Comparison of ENCODE assay signal across 9 mouse cellular contexts in the genomic region with DNA sequence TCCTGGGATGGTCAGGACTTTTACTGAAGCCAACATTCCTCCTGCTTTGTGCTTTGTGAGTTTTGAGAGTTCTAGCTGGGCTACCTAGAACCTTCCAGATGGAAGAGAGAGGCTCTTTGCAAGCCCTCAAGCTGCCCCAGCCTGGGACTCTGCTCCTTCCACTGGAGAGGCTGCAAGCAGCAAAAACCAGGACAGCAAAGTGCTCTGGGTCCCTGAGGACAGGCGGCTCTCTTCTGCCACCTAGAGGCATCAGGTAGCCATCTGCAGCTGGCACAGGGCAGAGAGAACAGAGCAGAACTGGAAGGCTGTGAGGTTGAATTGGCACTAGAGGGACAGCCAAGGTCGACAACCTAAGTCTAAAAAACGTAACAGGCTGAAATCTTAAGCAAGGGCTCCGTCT. TPM values are rescaled to one million over a fixed set of nuclear protein-coding genes. Genes with fewer than 3 reads are reported as not detected.
DNase-seq lines count a peak whose midpoint lies in the region; ATAC-seq and TF ChIP-seq lines count a peak whose summit lies in the region.
"Had no signal": no experiment of that assay in that cellular context is flagged by ENCODE, and none has a peak within 500 bp of the region (broad histone marks: within the 10 kb centered on the region; RNA-seq: fewer than 3 reads in every experiment).

No protein-coding gene starts in this region.

- no peak overlapping the region for H3K4me3 ChIP-seq in heart, adult 2 months
- no peak overlapping the region for H3K4me3 ChIP-seq in heart, embryonic 11.5 days (ENCODE audit: low read depth, low read length)
- no peak overlapping the region for H3K4me3 ChIP-seq in midbrain, postnatal 0 days (ENCODE audit: low read depth, low read length)
- H3K4me3 ChIP-seq: midbrain, embryonic 12.5 days had no signal

- intact Hi-C loops in heart, adult 2 months (cut with DNase I) = loop anchor here (1.0 kb wide), 2 partner anchors 49 to 176 kb away; no protein-coding TSS in a partner anchor

- no peak overlapping the region for H3K27ac ChIP-seq in heart, adult 2 months
- H3K27ac ChIP-seq in heart, embryonic 11.5 days (ENCODE audit: low read depth, low read length) = no peak overlapping the region
- no peak overlapping the region for H3K27ac ChIP-seq in midbrain, postnatal 0 days (ENCODE audit: low read depth, low read length)
- H3K27ac ChIP-seq: midbrain, embryonic 12.5 days had no signal

- TF ChIP-seq POLR2A in heart, adult 2 months (IDR thresholded peaks at IDR 0.05; ENCODE audit: insufficient read depth, low read depth, low read length) = no peak

- TF ChIP-seq CTCF in heart, adult 2 months (IDR thresholded peaks at IDR 0.05) = peak; percentile 97
- TF ChIP-seq CTCF in midbrain, postnatal 0 days (IDR thresholded peaks at IDR 0.05) = peak; percentile 89

- 13% methylated on average over 4 of the region's 4 CpGs for WGBS in heart, adult 2 months
- 19% methylated on average over 4 of the region's 4 CpGs for WGBS in heart, embryonic 11.5 days (ENCODE audit: insufficient replicate concordance)
- 22% methylated on average over 4 of the region's 4 CpGs for WGBS in midbrain, postnatal 0 days

- peak; percentile 64 to 65 for DNase-seq in heart, adult 2 months
- DNase-seq in adrenal gland, adult 8-10 months = peak; percentile 35
- peak; percentile 82 for DNase-seq in embryo, embryonic 10.5 days (ENCODE audit: low spot score)
- peak; percentile 27 to 43 for DNase-seq in left cerebral cortex, adult 8-10 months (ENCODE audit: low spot score in 2 of 2)
- DNase-seq in midbrain, postnatal 0 days (ENCODE audit: low spot score) = peak; percentile 85
- DNase-seq in spleen, postnatal 4 days (ENCODE audit: low spot score in 2 of 2) = peak; percentile 67 to 86

- TF ChIP-seq EP300 in heart, adult 2 months (IDR thresholded peaks at IDR 0.05; ENCODE audit: insufficient read depth, low read depth, low read length) = 0 out of 2 replicates have a peak, but pooled peaks have one; percentile 29

- H3K4me1 ChIP-seq in heart, adult 2 months (ENCODE audit: control insufficient read depth, insufficient read depth, low read length) = no peaks in the 10 kb centered on the region
- H3K4me1 ChIP-seq in heart, embryonic 11.5 days (ENCODE audit: control insufficient read depth, insufficient read depth, low read length) = no peaks in the 10 kb centered on the region
- no peaks in the 10 kb centered on the region for H3K4me1 ChIP-seq in midbrain, postnatal 0 days (ENCODE audit: insufficient read depth, low read length)
- H3K4me1 ChIP-seq: midbrain, embryonic 12.5 days had no signal

- H3K9ac ChIP-seq in heart, adult 2 months (ENCODE audit: low read depth, low read length) = no peak overlapping the region
- no peak overlapping the region for H3K9ac ChIP-seq in heart, embryonic 11.5 days (ENCODE audit: low read depth, low read length)
- H3K9ac ChIP-seq in midbrain, postnatal 0 days (replicated peaks; ENCODE audit: low read length, poor library complexity, severe bottlenecking) = no peak overlapping the region
- H3K9ac ChIP-seq: midbrain, embryonic 12.5 days had no signal

- no peak overlapping the region for H3K4me2 ChIP-seq in heart, embryonic 11.5 days
- H3K4me2 ChIP-seq in midbrain, postnatal 0 days (ENCODE audit: low read depth, low read length, poor library complexity, severe bottlenecking) = no peak overlapping the region
- H3K4me2 ChIP-seq: midbrain, embryonic 12.5 days had no signal

- H3K27me3 ChIP-seq in heart, adult 2 months (ENCODE audit: control insufficient read depth, insufficient read depth, low read length) = no peaks in the 10 kb centered on the region
- H3K27me3 ChIP-seq in heart, embryonic 11.5 days (ENCODE audit: control insufficient read depth, insufficient read depth, low read length) = peaks cover 3% of the 10 kb centered on the region; the same call in 1 of the 2 replicates
- no peaks in the 10 kb centered on the region for H3K27me3 ChIP-seq in midbrain, postnatal 0 days (ENCODE audit: insufficient read depth, low read length)
- H3K27me3 ChIP-seq: midbrain, embryonic 12.5 days had no signal

- no peaks in the 10 kb centered on the region for H3K9me3 ChIP-seq in heart, embryonic 11.5 days (replicated peaks; ENCODE audit: control insufficient read depth, low read length)
- H3K9me3 ChIP-seq in midbrain, postnatal 0 days (ENCODE audit: low read length) = no peaks in the 10 kb centered on the region
- H3K9me3 ChIP-seq: midbrain, embryonic 12.5 days had no signal

- no peak for ATAC-seq in heart, embryonic 11.5 days (replicated peaks; ENCODE audit: insufficient number of reproducible peaks, low FRiP score, low TSS enrichment)
- peak; percentile 71 to 85 for ATAC-seq in hematopoietic stem cell, adult 5-6 weeks (replicated peaks in 1 of 2; ENCODE audit: insufficient read depth in 1 of 2, low FRiP score in 2 of 2, low TSS enrichment in 1 of 2, low read depth in 1 of 2, poor library complexity in 2 of 2, severe bottlenecking in 2 of 2)
- no peak for ATAC-seq in midbrain, postnatal 0 days (ENCODE audit: low FRiP score)

- H3K36me3 ChIP-seq in heart, adult 2 months (ENCODE audit: control insufficient read depth, insufficient read depth, low read length) = no peaks in the 10 kb centered on the region
- no peaks in the 10 kb centered on the region for H3K36me3 ChIP-seq in heart, embryonic 11.5 days (ENCODE audit: control insufficient read depth, insufficient read depth, low read length)
- no peaks in the 10 kb centered on the region for H3K36me3 ChIP-seq in midbrain, postnatal 0 days (ENCODE audit: insufficient read depth, low read length)
- H3K36me3 ChIP-seq: midbrain, embryonic 12.5 days had no signal

- H3K79me2 ChIP-seq in heart, adult 2 months (replicated peaks; ENCODE audit: control insufficient read depth, insufficient read depth, low read length) = no peaks in the 10 kb centered on the region

RNA-seq across cellular contexts. Expression of a gene that starts 11.4 kb away (rescaled TPM):
- not detected for total RNA-seq in heart, adult 2 months (2021)
- not detected in 2 replicates for polyA plus RNA-seq in heart, adult 2 months (2012; rRNA removed)
- polyA plus RNA-seq in heart, embryonic 11.5 days (2014; fragmentation: Nextera tagmentation; extraction: Ambion mirVana) = 0.07 TPM in 1 of 2 replicates, not detected in the other
- total RNA-seq in adrenal gland, adult 8-10 months (2022) = not detected
- 6.0 and 6.4 TPM in 2 replicates for total RNA-seq in hematopoietic stem cell, adult 5-6 weeks (2017)
- under 1 TPM in 1 of 4 experiments, not detected in 3; 0.21 TPM for total RNA-seq in left cerebral cortex, adult 8-10 months (2022)
- 0.16 TPM in 1 of 2 replicates, not detected in the other for total RNA-seq in midbrain, postnatal 0 days (2014; rRNA removed)
- polyA plus RNA-seq in midbrain, postnatal 0 days (2015; fragmentation: Nextera tagmentation; extraction: Ambion mirVana) = 0.10 and 0.27 TPM in 2 replicates
- polyA plus RNA-seq: midbrain, embryonic 12.5 days had no signal

RNA-seq across cellular contexts. Expression of a gene that starts 20.3 kb away (rescaled TPM):
- total RNA-seq in heart, adult 2 months (2021) = under 1 TPM in 1 of 2 experiments, not detected in 1; 0.36 TPM
- 0.29 and 0.56 TPM in 2 replicates for polyA plus RNA-seq in heart, adult 2 months (2012; rRNA removed)
- polyA plus RNA-seq in heart, embryonic 11.5 days (2014; fragmentation: Nextera tagmentation; extraction: Ambion mirVana) = 2.4 and 2.9 TPM in 2 replicates
- under 1 TPM; 0.12 to 0.51 (median 0.31) TPM for total RNA-seq in adrenal gland, adult 8-10 months (2022)
- total RNA-seq in hematopoietic stem cell, adult 5-6 weeks (2017) = 24.5 and 39.6 TPM in 2 replicates
- total RNA-seq in left cerebral cortex, adult 8-10 months (2022) = not detected
- not detected in 2 replicates for total RNA-seq in midbrain, postnatal 0 days (2014; rRNA removed)
- 0.20 TPM in 1 of 2 replicates, not detected in the other for polyA plus RNA-seq in midbrain, postnatal 0 days (2015; fragmentation: Nextera tagmentation; extraction: Ambion mirVana)

RNA-seq across cellular contexts. Expression of a gene that starts 22.3 kb away (rescaled TPM):
- total RNA-seq in heart, adult 2 months (2021) = not detected
- not detected in 2 replicates for polyA plus RNA-seq in heart, adult 2 months (2012; rRNA removed)
- 0.31 TPM in 1 of 2 replicates, not detected in the other for polyA plus RNA-seq in heart, embryonic 11.5 days (2014; fragmentation: Nextera tagmentation; extraction: Ambion mirVana)
- not detected for total RNA-seq in adrenal gland, adult 8-10 months (2022)
- not detected in 2 replicates for total RNA-seq in hematopoietic stem cell, adult 5-6 weeks (2017)
- not detected for total RNA-seq in left cerebral cortex, adult 8-10 months (2022)
- not detected in 2 replicates for total RNA-seq in midbrain, postnatal 0 days (2014; rRNA removed)
- not detected in 2 replicates for polyA plus RNA-seq in midbrain, postnatal 0 days (2015; fragmentation: Nextera tagmentation; extraction: Ambion mirVana)
- polyA plus RNA-seq: midbrain, embryonic 12.5 days had no signal

RNA-seq across cellular contexts. Expression of a gene that starts 43.3 kb away (rescaled TPM):
- not detected for total RNA-seq in heart, adult 2 months (2021)
- polyA plus RNA-seq in heart, adult 2 months (2012; rRNA removed) = 2.4 TPM in 1 of 2 replicates, not detected in the other
- polyA plus RNA-seq in heart, embryonic 11.5 days (2014; fragmentation: Nextera tagmentation; extraction: Ambion mirVana) = not detected in 2 replicates
- total RNA-seq in adrenal gland, adult 8-10 months (2022) = not detected
- not detected in 2 replicates for total RNA-seq in hematopoietic stem cell, adult 5-6 weeks (2017)
- not detected for total RNA-seq in left cerebral cortex, adult 8-10 months (2022)
- total RNA-seq in midbrain, postnatal 0 days (2014; rRNA removed) = not detected in 2 replicates
- polyA plus RNA-seq in midbrain, postnatal 0 days (2015; fragmentation: Nextera tagmentation; extraction: Ambion mirVana) = not detected in 2 replicates
- polyA plus RNA-seq: midbrain, embryonic 12.5 days had no signal

RNA-seq across cellular contexts. Expression of a gene that starts 57.9 kb away (rescaled TPM):
- total RNA-seq in heart, adult 2 months (2021) = not detected
- polyA plus RNA-seq in heart, adult 2 months (2012; rRNA removed) = 0.39 TPM in 1 of 2 replicates, not detected in the other
- not detected in 2 replicates for polyA plus RNA-seq in heart, embryonic 11.5 days (2014; fragmentation: Nextera tagmentation; extraction: Ambion mirVana)
- total RNA-seq in adrenal gland, adult 8-10 months (2022) = not detected
- not detected in 2 replicates for total RNA-seq in hematopoietic stem cell, adult 5-6 weeks (2017)
- total RNA-seq in left cerebral cortex, adult 8-10 months (2022) = not detected
- not detected in 2 replicates for total RNA-seq in midbrain, postnatal 0 days (2014; rRNA removed)
- polyA plus RNA-seq in midbrain, postnatal 0 days (2015; fragmentation: Nextera tagmentation; extraction: Ambion mirVana) = 0.52 and 0.83 TPM in 2 replicates

Comparison
In these comparisons a context has a peak if more than half of its experiments do, and no peak if none do; other contexts are left out.
1. DNase-seq: peak in every context shown above with its lines; median percentile 85 in midbrain, postnatal 0 days; 82 in embryo, embryonic 10.5 days; 76 in spleen, postnatal 4 days; 64 in heart, adult 2 months; 35 in adrenal gland, adult 8-10 months; 35 in left cerebral cortex, adult 8-10 months.
2. ATAC-seq: peak in hematopoietic stem cell, adult 5-6 weeks (2 of 2); none in heart, embryonic 11.5 days (single experiment) and midbrain, postnatal 0 days (single experiment).
3. RNA of a gene that starts 20.3 kb away (total RNA-seq): 24.5 to 39.6 TPM in hematopoietic stem cell, adult 5-6 weeks; 0.12 to 0.51 TPM in adrenal gland, adult 8-10 months, 0.36 TPM in heart, adult 2 months, not detected in midbrain, postnatal 0 days and not detected in left cerebral cortex, adult 8-10 months; every median in the first group is over 10 times any median in the second.